Mouse (Mus musculus) hindbrain, embryonic 12.5 days (tissue): ENCODE results near the gene Ccn2. TPM values are rescaled to one million over a fixed set of nuclear protein-coding genes. Genes with fewer than 3 reads are reported as not detected.
A peak's percentile ranks its signal among the peaks of the same experiment; 100 is the strongest.
"Not testable (repeated sequence)": the region's sequence is repeated elsewhere in the genome, so short reads cannot be mapped to it uniquely, and the experiment has no call there.

Source experiments
- ATAC-seq: fragments of 200-750 bp; cut with Nextera tagmentation; 2 replicates; pipeline ENCODE4 v1.8.0; 2017; ENCODE audit warnings: moderate TSS enrichment; ENCODE audit not compliant: low FRiP score
- H3K27ac ChIP-seq: fragments of 300-500 bp; sonication (generic); 2 replicates; pipeline ENCODE4 v1.5.1; 2016; ENCODE audit warnings: mild to moderate bottlenecking
- H3K27me3 ChIP-seq: fragments of 300-500 bp; sonication (generic); 2 replicates; pipeline ENCODE4 v1.6.1; 2016; ENCODE audit warnings: mild to moderate bottlenecking
- H3K36me3 ChIP-seq: fragments of 300-500 bp; sonication (generic); 2 replicates; pipeline ENCODE4 v1.6.1; 2016; ENCODE audit warnings: mild to moderate bottlenecking
- H3K4me1 ChIP-seq: fragments of 300-500 bp; sonication (generic); 2 replicates; pipeline ENCODE4 v1.6.1; 2016
- H3K4me2 ChIP-seq: fragments of 300-500 bp; sonication (generic); replicated peaks from 2 replicates; pipeline ENCODE4 v1.6.1; 2016; ENCODE audit warnings: mild to moderate bottlenecking
- H3K4me3 ChIP-seq: fragments of 300-500 bp; sonication (generic); 2 replicates; pipeline ENCODE4 v1.5.1; 2016; ENCODE audit warnings: mild to moderate bottlenecking
- H3K9ac ChIP-seq: fragments of 300-500 bp; sonication (generic); 2 replicates; pipeline ENCODE4 v1.6.1; 2016; ENCODE audit warnings: mild to moderate bottlenecking, moderate library complexity
- H3K9me3 ChIP-seq: fragments of 300-500 bp; sonication (generic); replicated peaks from 2 replicates; pipeline ENCODE4 v1.6.1; 2016; ENCODE audit warnings: mild to moderate bottlenecking
- WGBS: fragments of 180-500 bp; shearing (Covaris S2); methylation state at CpG from one replicate; pipeline ENCODE4 v1.1.7; 2016; 5-methylcytosine and 5-hydroxymethylcytosine counted together
- polyA plus RNA-seq: library from polyadenylated mRNA; unstranded; fragments of >200 nt; fragmentation: Nextera tagmentation; extraction: Ambion mirVana; gene quantifications from 2 replicates; pipeline ENCODE4 v1.2.1, GENCODE M21; 2016

Gene Ccn2
- polyA plus RNA-seq, 1 experiment from 2014 or later, result 6.8 TPM

GRCm38 (mm10) chr10:24614726-24615125 is 19.5 kb downstream of the Ccn2 start:
- Histone ChIP-seq H3K4me2 (no peak overlapping the region), H3K27me3 (no peaks in the 10 kb centered on the region), H3K36me3 (no peaks in the 10 kb centered on the region), H3K4me1 (no peaks in the 10 kb centered on the region), H3K27ac (no peak overlapping the region), H3K9ac (no peak overlapping the region), H3K4me3 (no peak overlapping the region), H3K9me3 (no peaks in the 10 kb centered on the region)
- ATAC-seq, result no peak
- 92% methylated on average over 4 of the region's 4 CpGs for WGBS

DNA sequence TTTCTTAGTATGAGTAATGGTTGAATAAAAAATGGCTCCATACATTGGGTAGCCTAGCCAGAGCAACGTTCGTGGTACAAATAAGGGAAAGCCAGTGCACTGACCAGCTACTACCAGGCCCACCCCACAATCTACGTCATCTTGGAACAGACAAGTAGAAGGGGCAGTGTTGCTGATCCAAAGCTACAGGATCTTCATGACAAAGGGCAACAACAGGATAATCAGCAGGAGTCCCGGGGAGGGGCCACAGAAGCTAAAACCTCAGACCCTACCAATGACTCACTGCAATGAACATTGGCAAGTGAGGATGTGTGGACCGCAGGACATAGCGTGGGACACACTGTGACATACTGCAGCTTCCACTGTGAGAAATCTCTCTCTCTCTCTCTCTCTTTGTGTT is 20.6 kb downstream of the Ccn2 start:
- no peak for ATAC-seq
- 88% methylated on average over 6 of the region's 6 CpGs for whole genome bisulfite sequencing
- Histone ChIP-seq H3K4me1 (no peaks in the 10 kb centered on the region), H3K4me2 (no peak overlapping the region), H3K27ac (no peak overlapping the region), H3K36me3 (no peaks in the 10 kb centered on the region), H3K9me3 (no peaks in the 10 kb centered on the region), H3K4me3 (no peak overlapping the region), H3K27me3 (no peaks in the 10 kb centered on the region), H3K9ac (no peak overlapping the region)

- H3K4me2 ChIP-seq, H3K4me1 ChIP-seq, H3K4me3 ChIP-seq, H3K27me3 ChIP-seq, H3K9ac ChIP-seq, H3K27ac ChIP-seq, ATAC-seq, H3K36me3 ChIP-seq, H3K9me3 ChIP-seq: not testable (repeated sequence)
- 88% methylated on average over 1 of the region's 1 CpGs for WGBS
These were observed 21.3 kb downstream of the Ccn2 start for GRCm38 (mm10) chr10:24616572-24616971.

DNA sequence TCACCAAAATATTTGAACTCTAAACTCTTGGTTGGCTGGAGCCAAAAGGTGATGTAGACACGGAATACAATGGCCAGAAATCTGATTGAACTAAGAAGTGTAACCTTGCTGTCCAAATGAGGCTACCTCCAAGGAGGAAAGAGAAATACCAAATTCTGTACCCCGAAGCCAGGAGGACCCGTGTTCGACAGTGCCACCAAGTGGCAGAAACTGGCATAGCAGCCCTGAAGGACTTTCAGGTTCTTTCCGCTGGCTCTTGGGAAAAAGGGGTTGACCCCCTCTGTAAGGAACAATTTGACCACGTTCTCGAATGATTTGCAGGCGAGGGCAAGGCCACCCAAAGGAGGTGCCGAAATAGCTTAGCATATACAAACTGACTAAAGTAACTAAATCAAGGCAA is 26.3 kb downstream of the Ccn2 start:
- ATAC-seq, result no peak

GRCm38 (mm10) chr10:24622586-24622985 is 27.3 kb downstream of the Ccn2 start:
- H3K27me3 ChIP-seq, result no peaks in the 10 kb centered on the region
- H3K27ac ChIP-seq, result no peak overlapping the region
- no peaks in the 10 kb centered on the region for H3K9me3 ChIP-seq
- H3K9ac ChIP-seq, result no peak overlapping the region
- H3K4me3 ChIP-seq, result no peak overlapping the region
- no peak overlapping the region for H3K4me2 ChIP-seq
- WGBS, result 26% methylated on average over 7 of the region's 7 CpGs
- H3K36me3 ChIP-seq, result no peaks in the 10 kb centered on the region
- H3K4me1 ChIP-seq, result no peaks in the 10 kb centered on the region
- ATAC-seq, result no peak

More for the DNA sequence above, 26.3 kb downstream of the Ccn2 start:
- no peak overlapping the region for H3K4me3 ChIP-seq
- 38% methylated on average over 9 of the region's 9 CpGs for WGBS
- no peak overlapping the region for H3K4me2 ChIP-seq
- no peaks in the 10 kb centered on the region for H3K4me1 ChIP-seq
- no peak overlapping the region for H3K27ac ChIP-seq
- H3K36me3 ChIP-seq, result no peaks in the 10 kb centered on the region
- H3K9me3 ChIP-seq, result no peaks in the 10 kb centered on the region
- H3K9ac ChIP-seq, result no peak overlapping the region
- H3K27me3 ChIP-seq, result no peaks in the 10 kb centered on the region

DNA sequence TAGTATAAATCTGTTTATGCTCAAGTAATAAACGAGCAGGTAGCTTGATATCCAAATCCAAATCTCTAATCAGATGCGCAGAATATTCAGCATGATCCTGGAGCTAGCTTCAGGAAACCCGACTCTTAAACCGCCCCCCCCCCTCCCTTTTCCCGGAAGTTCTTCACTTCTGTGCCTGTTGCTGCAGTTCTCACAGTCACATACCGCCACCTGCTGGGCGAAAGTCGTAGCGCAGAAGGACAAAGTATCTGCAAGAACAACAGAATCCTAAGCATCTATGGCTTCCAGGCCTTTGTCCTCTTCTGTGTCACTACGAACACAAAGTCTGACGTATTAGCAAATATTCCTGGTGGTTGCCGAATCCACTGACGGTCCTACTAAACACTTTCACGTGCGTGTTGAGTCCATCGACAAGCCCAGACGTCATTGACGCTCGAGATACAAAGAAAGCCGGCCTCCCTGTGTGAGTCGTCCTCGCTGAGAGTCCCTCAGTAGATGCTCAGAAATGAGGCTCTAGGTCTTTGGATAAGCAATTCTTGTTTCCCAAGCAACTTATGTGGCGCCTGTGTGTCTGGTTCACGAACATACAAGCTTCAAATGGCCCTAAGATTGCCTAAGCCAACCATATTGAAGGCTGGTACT is 29.9 kb downstream of the Ccn2 start:
- no peak overlapping the region for H3K4me3 ChIP-seq
- no peak overlapping the region for H3K27ac ChIP-seq
- no peaks in the 10 kb centered on the region for H3K4me1 ChIP-seq
- H3K4me2 ChIP-seq, result peak overlapping the region; percentile 26; the same call in 1 of the 2 replicates
- no peak for ATAC-seq
- 0 out of 2 replicates have a peak, but pooled peaks cover 3% of the 10 kb centered on the region for H3K27me3 ChIP-seq
- 38% methylated on average over 24 of the region's 24 CpGs for WGBS
- H3K9me3 ChIP-seq, result no peaks in the 10 kb centered on the region
- no peaks in the 10 kb centered on the region for H3K36me3 ChIP-seq
- no peak overlapping the region for H3K9ac ChIP-seq

DNA sequence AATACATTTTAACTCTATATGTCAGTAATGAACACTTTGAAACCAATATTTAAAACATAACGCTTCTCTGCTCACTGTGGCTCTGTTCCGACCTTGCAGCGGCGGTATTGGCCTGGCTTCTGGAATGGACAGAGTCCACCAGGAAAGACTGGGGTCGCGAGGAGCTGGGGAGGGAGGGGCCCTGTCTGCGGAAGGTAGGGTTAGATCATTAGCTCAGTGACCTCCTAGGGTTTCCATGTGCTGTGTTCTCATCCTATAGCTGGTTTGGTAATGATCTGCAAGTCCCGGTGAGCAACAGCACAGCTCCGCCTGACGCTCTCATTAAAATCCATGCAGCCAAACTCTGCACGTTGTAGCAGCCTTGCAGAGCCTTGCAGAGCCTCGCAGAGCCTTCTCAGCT is 32.0 kb downstream of the Ccn2 start:
- 73% methylated on average over 12 of the region's 12 CpGs for WGBS
- Histone ChIP-seq H3K9me3 (no peaks in the 10 kb centered on the region), H3K4me2 (no peak overlapping the region), H3K36me3 (no peaks in the 10 kb centered on the region), H3K27ac (no peak overlapping the region), H3K9ac (no peak overlapping the region), H3K4me1 (no peaks in the 10 kb centered on the region), H3K27me3 (0 out of 2 replicates have a peak, but pooled peaks cover 3% of the 10 kb centered on the region), H3K4me3 (no peak overlapping the region)
- no peak for ATAC-seq

GRCm38 (mm10) chr10:24628466-24628865 is 33.2 kb downstream of the Ccn2 start:
- no peak overlapping the region for H3K4me2 ChIP-seq
- H3K9me3 ChIP-seq, result no peaks in the 10 kb centered on the region
- H3K9ac ChIP-seq, result no peak overlapping the region
- no peak overlapping the region for H3K27ac ChIP-seq
- no peaks in the 10 kb centered on the region for H3K4me1 ChIP-seq
- H3K27me3 ChIP-seq, result 0 out of 2 replicates have a peak, but pooled peaks cover 3% of the 10 kb centered on the region
- H3K36me3 ChIP-seq, result no peaks in the 10 kb centered on the region
- no peak for ATAC-seq
- WGBS, result 82% methylated on average over 9 of the region's 9 CpGs
- H3K4me3 ChIP-seq, result no peak overlapping the region

DNA sequence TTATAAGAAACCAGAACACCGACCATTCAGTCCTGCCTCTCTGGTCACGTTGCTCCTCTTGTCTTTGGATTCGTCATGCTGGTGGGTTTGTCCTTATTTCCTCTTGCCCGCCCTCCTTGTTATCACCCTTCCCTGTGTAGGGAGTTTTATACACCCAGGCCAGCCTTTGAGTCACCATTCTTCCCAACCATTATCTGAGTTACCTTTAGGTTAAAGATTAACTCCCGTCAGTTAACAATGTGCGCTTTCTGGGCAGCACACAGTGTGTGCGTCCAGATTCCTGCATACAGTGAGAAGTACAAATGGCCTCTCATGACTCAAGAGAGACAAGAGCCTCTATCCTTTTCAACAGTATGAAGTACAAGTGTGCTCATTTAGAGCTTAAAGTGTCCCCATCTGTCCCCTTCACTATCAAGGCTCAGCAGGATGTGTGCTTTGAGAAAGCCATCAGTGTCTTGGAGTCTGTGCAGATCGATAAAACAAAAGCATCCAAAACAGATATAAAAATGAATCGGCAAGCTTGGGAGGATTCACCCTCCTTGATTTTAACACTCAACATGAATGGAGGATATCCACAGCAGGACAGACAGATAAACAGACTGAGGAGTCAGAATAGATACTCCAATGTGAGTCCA is 34.0 kb downstream of the Ccn2 start:
- WGBS, result 66% methylated on average over 9 of the region's 9 CpGs

DNA sequence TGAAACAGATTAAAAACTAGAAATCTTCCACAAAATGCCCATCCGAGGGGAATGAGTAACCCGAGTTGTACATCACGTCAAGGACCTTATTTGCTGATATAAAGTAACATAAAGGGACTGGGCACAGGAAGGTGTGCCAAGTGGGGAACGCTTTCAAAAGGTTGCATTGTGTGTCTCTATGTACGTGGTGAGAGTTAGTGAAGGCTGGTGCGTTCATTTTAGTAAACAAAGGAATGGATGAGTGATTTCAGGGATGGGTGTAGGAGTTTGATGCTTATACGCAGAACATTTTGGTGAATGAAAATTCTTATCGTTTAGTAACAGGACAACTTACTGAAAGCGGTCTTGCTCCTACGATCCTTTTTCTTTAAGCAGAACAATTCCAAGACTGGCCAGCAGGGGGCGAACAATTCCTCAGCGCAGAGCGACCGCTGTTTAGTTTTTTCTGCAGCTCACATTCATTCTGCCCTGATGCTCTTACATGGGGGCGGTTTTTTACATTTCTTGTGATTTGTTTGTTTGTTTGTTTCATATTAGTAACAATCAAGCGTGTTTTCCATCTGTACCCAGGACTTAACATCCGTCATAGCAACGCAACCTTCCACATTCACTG is 35.3 kb downstream of the Ccn2 start:
- Histone ChIP-seq H3K9me3 (no peaks in the 10 kb centered on the region), H3K27me3 (0 out of 2 replicates have a peak, but pooled peaks cover 3% of the 10 kb centered on the region), H3K4me1 (no peaks in the 10 kb centered on the region), H3K4me2 (peak overlapping the region; percentile 29; the same call in 1 of the 2 replicates), H3K4me3 (no peak overlapping the region), H3K27ac (no peak overlapping the region), H3K36me3 (no peaks in the 10 kb centered on the region), H3K9ac (no peak overlapping the region)
- 22% methylated on average over 18 of the region's 18 CpGs for WGBS
- ATAC-seq, result peak; percentile 55; the same call in 1 of the 2 replicates

More for the DNA sequence above, 34.0 kb downstream of the Ccn2 start:
- no peaks in the 10 kb centered on the region for H3K4me1 ChIP-seq
- H3K36me3 ChIP-seq, result no peaks in the 10 kb centered on the region
- H3K9ac ChIP-seq, result no peak overlapping the region
- H3K4me2 ChIP-seq, result no peak overlapping the region
- H3K9me3 ChIP-seq, result no peaks in the 10 kb centered on the region
- ATAC-seq, result no peak
- H3K4me3 ChIP-seq, result no peak overlapping the region
- H3K27me3 ChIP-seq, result 0 out of 2 replicates have a peak, but pooled peaks cover 3% of the 10 kb centered on the region
- H3K27ac ChIP-seq, result no peak overlapping the region

DNA sequence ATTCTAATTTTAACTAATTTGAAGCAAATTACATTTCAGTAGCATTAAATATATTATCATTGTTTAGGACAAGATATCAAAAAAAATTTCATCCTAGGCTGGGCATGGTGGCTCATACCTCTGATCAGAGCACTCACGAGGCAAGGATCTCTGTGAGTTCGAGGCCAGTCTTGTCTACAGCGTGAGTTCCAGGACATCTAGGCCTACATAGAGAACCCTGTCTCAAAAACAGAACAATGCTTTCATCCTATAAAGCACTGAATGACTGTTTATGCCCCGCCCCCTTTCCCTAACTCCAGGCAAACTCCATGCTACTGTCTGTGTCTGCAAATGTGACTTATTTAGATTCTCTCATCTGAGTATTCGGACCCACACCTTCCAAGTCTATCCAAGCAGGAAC is 35.9 kb downstream of the Ccn2 start:
- no peak for ATAC-seq
- WGBS, result 93% methylated on average over 5 of the region's 5 CpGs
- Histone ChIP-seq H3K9ac (no peak overlapping the region), H3K27ac (no peak overlapping the region), H3K27me3 (0 out of 2 replicates have a peak, but pooled peaks cover 3% of the 10 kb centered on the region), H3K9me3 (no peaks in the 10 kb centered on the region), H3K4me1 (no peaks in the 10 kb centered on the region), H3K4me2 (no peak overlapping the region), H3K4me3 (no peak overlapping the region), H3K36me3 (no peaks in the 10 kb centered on the region)

DNA sequence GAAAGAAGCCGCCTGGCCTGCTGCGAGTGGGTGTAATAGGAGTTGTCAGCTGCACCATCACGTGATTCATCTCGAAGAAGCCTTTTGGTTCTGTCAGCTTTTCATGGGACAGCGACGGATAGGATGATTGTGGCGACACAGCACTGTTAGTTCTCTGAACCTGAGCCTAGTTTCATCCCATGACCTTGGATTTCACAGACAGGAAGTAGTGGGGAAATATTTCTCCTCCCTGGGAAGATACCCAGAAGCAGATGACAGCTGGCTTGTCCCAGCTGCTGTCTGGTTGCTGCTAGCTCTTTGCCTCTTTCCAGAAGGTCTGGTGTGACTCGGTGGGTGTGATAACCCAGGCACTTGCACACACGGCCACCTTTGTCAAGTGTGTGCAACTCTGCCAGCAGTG is 39.0 kb downstream of the Ccn2 start:
- H3K4me3 ChIP-seq, result no peak overlapping the region
- no peak overlapping the region for H3K27ac ChIP-seq
- 0 out of 2 replicates have a peak, but pooled peaks cover 3% of the 10 kb centered on the region for H3K27me3 ChIP-seq
- no peaks in the 10 kb centered on the region for H3K4me1 ChIP-seq
- no peaks in the 10 kb centered on the region for H3K9me3 ChIP-seq
- H3K36me3 ChIP-seq, result no peaks in the 10 kb centered on the region
- no peak overlapping the region for H3K4me2 ChIP-seq
- WGBS, result 82% methylated on average over 9 of the region's 9 CpGs
- H3K9ac ChIP-seq, result no peak overlapping the region
- ATAC-seq, result no peak
